Mouse (Mus musculus) hindbrain, embryonic 16.5 days (tissue): ENCODE results near the gene Atg16l2. TPM values are rescaled to one million over a fixed set of nuclear protein-coding genes. Genes with fewer than 3 reads are reported as not detected.

ENCODE experiments used
- ATAC-seq: fragments of 200-750 bp; cut with Nextera tagmentation; 2 replicates; pipeline ENCODE4 v1.8.0; 2017; ENCODE audit warnings: moderate TSS enrichment, moderate library complexity
- H3K27ac ChIP-seq: fragments of 300-500 bp; sonication (generic); 2 replicates; pipeline ENCODE4 v1.5.1; 2014; ENCODE audit warnings: low read depth, mild to moderate bottlenecking, control low read depth, low read length, moderate library complexity
- H3K27me3 ChIP-seq: fragments of 300-500 bp; sonication (generic); replicated peaks from 2 replicates; pipeline ENCODE4 v1.6.1; 2014; ENCODE audit warnings: low read length; ENCODE audit not compliant: control insufficient read depth, insufficient read depth
- H3K36me3 ChIP-seq: fragments of 300-500 bp; sonication (generic); 2 replicates; pipeline ENCODE4 v1.6.1; 2014; ENCODE audit warnings: mild to moderate bottlenecking, low read length, moderate library complexity, mixed read lengths; ENCODE audit not compliant: control insufficient read depth, insufficient read depth
- H3K4me1 ChIP-seq: fragments of 300-500 bp; sonication (generic); 2 replicates; pipeline ENCODE4 v1.6.1; 2014; ENCODE audit warnings: low read depth, low read length; ENCODE audit not compliant: control insufficient read depth, insufficient read depth
- H3K4me2 ChIP-seq: fragments of 300-500 bp; sonication (generic); 2 replicates; pipeline ENCODE4 v1.6.1; 2014; ENCODE audit warnings: mild to moderate bottlenecking, low read length, control low read depth, moderate library complexity
- H3K4me3 ChIP-seq: fragments of 300-500 bp; sonication (generic); 2 replicates; pipeline ENCODE4 v1.5.1; 2014; ENCODE audit warnings: mild to moderate bottlenecking, low read length, control low read depth, moderate library complexity
- H3K9ac ChIP-seq: fragments of 300-500 bp; sonication (generic); 2 replicates; pipeline ENCODE4 v1.6.1; 2014; ENCODE audit warnings: low read depth, mild to moderate bottlenecking, control low read depth, low read length, moderate library complexity
- H3K9me3 ChIP-seq: fragments of 300-500 bp; sonication (generic); 2 replicates; pipeline ENCODE4 v1.6.1; 2014; ENCODE audit warnings: mild to moderate bottlenecking, low read length, moderate library complexity; ENCODE audit not compliant: control insufficient read depth
- WGBS: fragments of 180-500 bp; shearing (Covaris S2); extraction: QIAGEN DNeasy Blood & Tissue Kit; methylation state at CpG from one replicate; pipeline ENCODE4 v1.1.7; 2014; 5-methylcytosine and 5-hydroxymethylcytosine counted together
- polyA plus RNA-seq: library from polyadenylated mRNA; unstranded; fragments of >200 nt; fragmentation: Nextera tagmentation; extraction: Ambion mirVana; gene quantifications from 2 replicates; pipeline ENCODE4 v1.2.1, GENCODE M21; 2015

Gene Atg16l2
- polyA plus RNA-seq, 1 experiment from 2014 or later = 34.0 TPM

DNA sequence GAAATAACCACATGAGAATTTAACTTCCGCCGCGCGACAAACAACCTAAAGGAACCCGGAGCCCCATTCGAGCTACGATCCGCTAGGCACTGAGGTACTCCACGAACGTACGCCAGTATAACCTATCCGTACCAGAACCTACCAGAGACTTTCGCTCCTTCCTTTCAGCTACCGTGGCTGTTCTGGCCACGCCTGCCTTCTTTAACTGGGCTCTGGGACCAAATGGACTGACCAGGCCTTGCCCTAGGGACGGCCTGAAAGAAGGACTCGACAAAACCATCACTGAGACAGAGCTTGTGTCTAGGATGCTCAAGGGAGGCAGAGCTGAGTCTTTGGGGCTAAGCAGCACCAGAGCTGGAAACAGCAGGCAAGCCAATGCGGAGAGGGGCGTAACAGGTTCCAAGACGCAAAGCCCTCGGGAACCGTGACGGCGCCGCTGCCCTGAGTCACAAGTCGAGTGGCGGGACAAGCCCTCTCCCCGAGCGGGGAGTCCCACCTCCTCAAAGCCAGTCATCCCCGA is 630 bp downstream of the Atg16l2 start:
- Histone ChIP-seq H3K9ac (peak overlapping the region; percentile 73), H3K27ac (peak overlapping the region; percentile 65), H3K36me3 (no peaks in the 10 kb centered on the region), H3K4me2 (peak overlapping the region; percentile 83), H3K27me3 (0 out of 2 replicates have a peak, but pooled peaks cover 2% of the 10 kb centered on the region), H3K9me3 (no peaks in the 10 kb centered on the region), H3K4me1 (peaks cover 17% of the 10 kb centered on the region), H3K4me3 (peak overlapping the region; percentile 72)
- under 1% methylated on average over 30 of the region's 30 CpGs for WGBS
- peak; percentile 31; the same call in 1 of the 2 replicates for ATAC-seq

DNA sequence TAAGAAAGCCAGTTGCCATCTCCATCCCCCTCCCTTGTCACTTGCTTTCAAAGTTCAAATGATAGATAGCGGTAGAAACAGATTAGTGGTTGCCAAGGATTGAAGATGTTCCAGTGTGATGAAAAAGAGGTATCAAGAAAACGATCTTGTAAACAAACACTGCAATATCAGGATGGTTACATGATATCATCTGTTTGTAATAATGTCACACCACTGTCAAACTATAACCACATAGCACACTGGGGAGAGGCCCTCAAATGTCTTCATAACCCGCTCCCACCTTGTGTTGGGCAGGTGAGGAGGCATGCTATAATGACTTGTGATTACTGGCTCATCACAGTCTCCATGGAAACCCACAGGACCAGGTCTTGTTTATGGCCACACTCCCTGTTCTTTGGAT is 3.7 kb downstream of the Atg16l2 start:
- H3K27me3 ChIP-seq = 0 out of 2 replicates have a peak, but pooled peaks cover 2% of the 10 kb centered on the region
- ATAC-seq = no peak
- no peak overlapping the region for H3K27ac ChIP-seq
- H3K4me3 ChIP-seq = no peak overlapping the region
- no peak overlapping the region for H3K9ac ChIP-seq
- H3K4me2 ChIP-seq = no peak overlapping the region
- H3K9me3 ChIP-seq = no peaks in the 10 kb centered on the region
- 77% methylated on average over 3 of the region's 3 CpGs for WGBS
- H3K36me3 ChIP-seq = no peaks in the 10 kb centered on the region
- H3K4me1 ChIP-seq = peaks cover 21% of the 10 kb centered on the region

DNA sequence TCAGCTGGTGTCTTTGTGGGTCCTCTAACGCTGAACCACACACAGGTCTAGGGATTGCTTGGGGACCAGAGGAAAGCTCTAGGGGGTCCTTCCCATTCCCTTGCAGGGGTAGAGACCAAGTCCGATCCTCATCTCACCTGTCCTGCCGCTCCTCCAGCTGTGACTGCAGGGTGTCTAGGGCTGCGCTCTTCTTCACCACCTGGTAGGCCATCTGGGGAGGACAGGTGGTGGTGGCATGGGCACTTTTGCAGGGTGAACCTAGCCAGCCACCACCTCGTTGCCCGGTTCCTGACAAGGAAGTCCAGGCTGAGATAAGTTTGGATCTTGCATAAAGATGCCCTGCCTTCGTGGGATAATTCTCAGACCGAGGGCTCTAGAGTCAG is 5.0 kb downstream of the Atg16l2 start:
- peaks cover 16% of the 10 kb centered on the region for H3K4me1 ChIP-seq
- 27% methylated on average over 8 of the region's 8 CpGs for WGBS
- H3K9ac ChIP-seq = peak overlapping the region; percentile 79
- H3K27me3 ChIP-seq = 0 out of 2 replicates have a peak, but pooled peaks cover 2% of the 10 kb centered on the region
- ATAC-seq = no peak
- H3K4me2 ChIP-seq = peak overlapping the region; percentile 92
- no peaks in the 10 kb centered on the region for H3K36me3 ChIP-seq
- H3K4me3 ChIP-seq = peak overlapping the region; percentile 50
- H3K9me3 ChIP-seq = no peaks in the 10 kb centered on the region
- H3K27ac ChIP-seq = peak overlapping the region; percentile 78

DNA sequence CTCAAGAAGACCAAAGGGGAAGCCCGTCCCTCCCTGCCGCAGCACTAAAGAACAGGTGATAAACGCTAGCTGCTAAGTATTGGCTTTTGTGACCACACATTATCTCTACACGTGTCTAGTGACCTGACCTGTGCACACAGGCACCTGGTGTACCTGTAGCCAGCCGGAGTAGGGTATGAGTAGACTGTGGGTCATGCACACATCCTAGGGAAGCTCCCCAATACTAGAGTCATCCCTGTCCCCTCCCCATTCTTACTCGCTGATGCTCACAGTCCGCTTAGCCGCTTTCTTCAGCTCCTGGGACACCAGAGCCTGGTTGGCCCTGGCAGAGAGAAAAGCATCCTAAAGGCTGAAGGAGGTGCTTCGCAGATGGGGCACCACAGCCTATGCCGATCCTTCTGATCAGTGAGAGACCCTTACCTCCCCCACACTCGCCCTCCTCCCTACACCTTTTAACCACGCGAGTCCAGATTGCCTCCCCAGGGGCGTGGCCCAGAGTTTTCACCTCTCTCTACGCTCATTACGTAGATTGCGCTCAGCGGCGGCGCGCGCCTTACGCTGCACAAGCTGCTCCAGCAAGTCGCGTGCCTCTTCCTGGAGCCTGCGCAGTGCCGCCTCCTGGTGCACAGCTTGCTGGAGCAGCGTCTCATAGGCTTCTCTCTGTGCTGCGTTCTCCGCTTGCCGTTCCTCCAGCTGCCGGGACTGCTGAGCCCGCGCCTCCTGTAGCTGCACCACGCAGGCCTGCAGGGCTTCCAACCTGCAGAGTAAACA is 5.6 kb downstream of the Atg16l2 start:
- peak overlapping the region; percentile 78 for H3K27ac ChIP-seq
- H3K27me3 ChIP-seq = 0 out of 2 replicates have a peak, but pooled peaks cover 2% of the 10 kb centered on the region
- peak overlapping the region; percentile 79 for H3K9ac ChIP-seq
- H3K4me2 ChIP-seq = peak overlapping the region; percentile 92
- ATAC-seq = peak; percentile 92
- no peaks in the 10 kb centered on the region for H3K9me3 ChIP-seq
- H3K36me3 ChIP-seq = no peaks in the 10 kb centered on the region
- 11% methylated on average over 35 of the region's 35 CpGs for WGBS
- H3K4me1 ChIP-seq = peaks cover 15% of the 10 kb centered on the region
- peak overlapping the region; percentile 50 for H3K4me3 ChIP-seq

DNA sequence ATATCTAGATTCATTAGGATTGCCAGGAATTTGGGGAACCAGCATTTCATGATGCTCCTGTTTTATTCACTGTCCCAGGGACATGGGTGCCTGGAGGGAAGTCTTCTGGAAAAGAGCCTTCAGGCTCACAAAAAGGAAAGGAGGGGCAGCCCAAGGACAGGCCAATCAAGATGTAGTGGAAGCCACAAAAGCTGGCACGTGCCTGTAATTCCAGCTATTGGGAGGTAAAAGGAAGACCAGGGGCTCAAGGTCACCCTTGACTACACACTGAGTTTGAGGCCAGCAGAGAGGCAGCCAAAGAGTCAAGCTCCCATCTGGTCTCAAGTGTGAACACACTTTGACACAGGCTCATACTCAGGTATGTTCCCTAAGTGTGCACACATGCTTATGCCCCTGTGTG is 6.6 kb downstream of the Atg16l2 start:
- no peak overlapping the region for H3K27ac ChIP-seq
- ATAC-seq = no peak

DNA sequence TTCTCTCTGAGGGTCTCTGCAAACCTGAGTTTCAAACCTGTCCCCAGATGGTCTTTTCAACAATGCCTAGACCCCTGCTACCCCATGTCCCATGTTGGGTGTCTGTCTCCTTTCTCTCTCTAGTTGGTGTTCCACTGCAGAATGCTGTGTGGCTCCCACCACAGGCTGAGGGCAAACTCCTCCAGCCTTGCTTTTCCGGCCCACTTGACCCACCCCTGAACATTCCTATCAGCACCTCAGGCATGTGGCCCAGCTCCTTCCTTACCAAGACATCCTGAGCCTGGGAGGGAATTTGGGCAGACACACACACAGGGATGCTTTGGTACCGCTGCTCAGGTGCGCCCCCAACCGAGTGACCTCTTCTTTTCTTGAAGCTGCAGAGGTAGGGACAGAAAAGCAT is 8.4 kb downstream of the Atg16l2 start:
- H3K27me3 ChIP-seq = no peaks in the 10 kb centered on the region
- no peak overlapping the region for H3K9ac ChIP-seq
- no peak overlapping the region for H3K27ac ChIP-seq
- no peaks in the 10 kb centered on the region for H3K9me3 ChIP-seq
- no peak overlapping the region for H3K4me2 ChIP-seq
- H3K4me3 ChIP-seq = no peak overlapping the region
- 57% methylated on average over 4 of the region's 4 CpGs for WGBS
- peaks cover 10% of the 10 kb centered on the region; the same call in 1 of the 2 replicates for H3K36me3 ChIP-seq
- H3K4me1 ChIP-seq = peaks cover 9% of the 10 kb centered on the region; the same call in 1 of the 2 replicates
- ATAC-seq = no peak

More for the DNA sequence above, 6.6 kb downstream of the Atg16l2 start:
- H3K36me3 ChIP-seq = no peaks in the 10 kb centered on the region
- no peak overlapping the region for H3K4me3 ChIP-seq
- peaks cover 9% of the 10 kb centered on the region; the same call in 1 of the 2 replicates for H3K4me1 ChIP-seq
- H3K9me3 ChIP-seq = no peaks in the 10 kb centered on the region
- no peak overlapping the region for H3K4me2 ChIP-seq
- H3K27me3 ChIP-seq = 0 out of 2 replicates have a peak, but pooled peaks cover 2% of the 10 kb centered on the region
- 79% methylated on average over 1 of the region's 1 CpGs for WGBS
- H3K9ac ChIP-seq = no peak overlapping the region

DNA sequence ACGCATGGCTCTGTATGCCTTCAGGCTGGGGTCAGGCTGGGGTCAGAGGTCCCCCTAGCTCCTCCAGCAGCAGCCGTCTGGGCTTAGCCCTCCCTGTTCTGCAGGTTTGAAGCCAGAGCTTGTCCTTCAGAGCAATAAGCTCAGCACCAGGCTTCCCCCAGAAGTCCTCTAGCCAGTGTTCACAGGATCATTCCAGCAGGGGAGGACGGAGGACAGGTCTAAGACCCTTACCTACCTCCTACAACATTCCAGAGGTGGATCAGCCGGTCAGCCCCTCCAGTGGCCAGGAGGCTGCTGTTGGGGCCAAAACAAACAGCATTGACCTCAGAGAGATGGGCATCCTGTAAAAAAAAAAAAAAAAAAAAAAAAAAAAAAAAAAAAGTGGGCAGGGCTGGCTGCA is 8.9 kb downstream of the Atg16l2 start:
- ATAC-seq = no peak
- Histone ChIP-seq H3K36me3 (peaks cover 10% of the 10 kb centered on the region; the same call in 1 of the 2 replicates), H3K9ac (no peak overlapping the region), H3K4me1 (peaks cover 9% of the 10 kb centered on the region; the same call in 1 of the 2 replicates), H3K9me3 (no peaks in the 10 kb centered on the region), H3K4me3 (no peak overlapping the region), H3K4me2 (no peak overlapping the region), H3K27ac (no peak overlapping the region), H3K27me3 (no peaks in the 10 kb centered on the region)
- 58% methylated on average over 4 of the region's 4 CpGs for WGBS

DNA sequence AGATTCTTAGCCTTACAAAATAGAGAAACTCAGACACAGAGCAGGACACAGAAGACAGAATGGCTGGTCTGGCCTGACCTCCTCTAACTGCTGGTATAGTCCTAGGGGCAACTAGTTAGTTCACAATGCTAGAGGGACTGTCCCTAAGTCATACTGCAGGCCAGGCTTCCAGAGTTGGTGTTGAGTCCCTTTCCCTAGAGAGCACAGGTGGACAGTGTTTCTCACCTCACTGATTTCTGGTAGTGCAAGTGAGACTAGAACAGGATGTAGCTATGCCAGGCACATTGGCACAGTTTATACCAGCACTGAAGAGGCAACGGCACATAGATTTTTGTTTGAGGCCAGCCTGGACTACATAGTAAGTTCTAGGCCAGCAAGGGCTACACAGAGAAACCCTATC is 9.4 kb downstream of the Atg16l2 start:
- Histone ChIP-seq H3K27me3 (no peaks in the 10 kb centered on the region), H3K36me3 (peaks cover 10% of the 10 kb centered on the region; the same call in 1 of the 2 replicates), H3K9me3 (no peaks in the 10 kb centered on the region), H3K27ac (no peak overlapping the region), H3K4me1 (peaks cover 9% of the 10 kb centered on the region; the same call in 1 of the 2 replicates), H3K4me2 (no peak overlapping the region), H3K9ac (no peak overlapping the region), H3K4me3 (no peak overlapping the region)
- ATAC-seq = no peak
- WGBS = 95% methylated on average over 1 of the region's 1 CpGs

DNA sequence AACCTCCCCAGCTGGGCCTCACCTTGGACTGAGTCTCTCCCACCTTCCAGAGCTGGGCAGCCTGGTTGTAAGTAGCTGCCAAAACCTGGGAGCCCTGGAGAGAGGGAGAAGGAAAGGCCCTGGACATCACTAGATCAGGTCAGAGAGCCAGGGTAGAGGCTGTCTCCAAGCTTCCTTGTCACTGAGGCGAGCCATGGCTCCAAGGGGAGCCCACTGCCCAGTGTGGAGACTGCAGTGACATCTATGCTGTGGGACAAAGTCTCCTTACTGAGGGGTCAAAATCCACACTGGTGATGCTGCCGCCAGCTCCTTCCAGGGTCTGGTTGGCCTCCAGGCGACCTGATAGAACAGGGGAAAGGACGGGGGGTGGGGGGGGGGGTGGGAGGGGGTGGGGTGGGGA is 10.0 kb downstream of the Atg16l2 start:
- Histone ChIP-seq H3K27ac (no peak overlapping the region), H3K4me2 (no peak overlapping the region), H3K9ac (no peak overlapping the region), H3K4me1 (peaks cover 8% of the 10 kb centered on the region; the same call in 1 of the 2 replicates), H3K4me3 (no peak overlapping the region), H3K27me3 (no peaks in the 10 kb centered on the region), H3K9me3 (no peaks in the 10 kb centered on the region), H3K36me3 (peaks cover 10% of the 10 kb centered on the region; the same call in 1 of the 2 replicates)
- 79% methylated on average over 4 of the region's 4 CpGs for WGBS
- no peak for ATAC-seq
